Mouse (Mus musculus): ENCODE data around the gene Rph3al. TPM values are rescaled to one million over a fixed set of nuclear protein-coding genes. Genes with fewer than 3 reads are reported as not detected.

Rph3al gene
- polyA plus RNA-seq, 1 experiment: not detected

- H3K4me3 ChIP-seq (ENCODE audit: insufficient read depth, low read depth, low read length): no peak overlapping the region
- TF ChIP-seq CTCF (IDR thresholded peaks at IDR 0.05; ENCODE audit: insufficient read depth, low read depth, low read length): no peak
- no peak for TF ChIP-seq POLR2A (IDR thresholded peaks at IDR 0.05; ENCODE audit: insufficient read depth, low read depth, low read length)
- 82% methylated on average over 5 of the region's 5 CpGs for WGBS
- peaks cover 9% of the 10 kb centered on the region; the same call in 1 of the 2 replicates for H3K4me1 ChIP-seq (ENCODE audit: control insufficient read depth, insufficient read depth, low read length)
- H3K27ac ChIP-seq (ENCODE audit: insufficient read depth, low read depth, low read length): no peak overlapping the region
These were observed 144.9 kb downstream of the Rph3al start for GRCm38 (mm10) chr11:75793351-75793750.

- TF ChIP-seq CTCF (IDR thresholded peaks at IDR 0.05; ENCODE audit: insufficient read depth, low read depth, low read length) (no peak), POLR2A (IDR thresholded peaks at IDR 0.05; ENCODE audit: insufficient read depth, low read depth, low read length) (no peak)
- Histone ChIP-seq H3K4me3 (ENCODE audit: insufficient read depth, low read depth, low read length) (no peak overlapping the region), H3K4me1 (ENCODE audit: control insufficient read depth, insufficient read depth, low read length) (peaks cover 9% of the 10 kb centered on the region; the same call in 1 of the 2 replicates), H3K27ac (ENCODE audit: insufficient read depth, low read depth, low read length) (no peak overlapping the region)
- 82% methylated on average over 5 of the region's 5 CpGs for WGBS
These were observed 145.7 kb downstream of the Rph3al start for GRCm38 (mm10) chr11:75792535-75792934.

GRCm38 (mm10) chr11:75785897-75786296, 152.3 kb downstream of the Rph3al start:
- TF ChIP-seq POLR2A (IDR thresholded peaks at IDR 0.05; ENCODE audit: insufficient read depth, low read depth, low read length) (no peak), CTCF (IDR thresholded peaks at IDR 0.05; ENCODE audit: insufficient read depth, low read depth, low read length) (no peak)
- no peaks in the 10 kb centered on the region for H3K4me1 ChIP-seq (ENCODE audit: control insufficient read depth, insufficient read depth, low read length)
- no peak overlapping the region for H3K4me3 ChIP-seq (ENCODE audit: insufficient read depth, low read depth, low read length)
- WGBS: 82% methylated on average over 8 of the region's 8 CpGs
- no peak overlapping the region for H3K27ac ChIP-seq (ENCODE audit: insufficient read depth, low read depth, low read length)

- TF ChIP-seq CTCF (IDR thresholded peaks at IDR 0.05; ENCODE audit: insufficient read depth, low read depth, low read length) (no peak), POLR2A (IDR thresholded peaks at IDR 0.05; ENCODE audit: insufficient read depth, low read depth, low read length) (no peak)
- 87% methylated on average over 5 of the region's 5 CpGs for WGBS
- no peak overlapping the region for H3K4me3 ChIP-seq (ENCODE audit: insufficient read depth, low read depth, low read length)
- H3K4me1 ChIP-seq (ENCODE audit: control insufficient read depth, insufficient read depth, low read length): no peaks in the 10 kb centered on the region
- H3K27ac ChIP-seq (ENCODE audit: insufficient read depth, low read depth, low read length): no peak overlapping the region
These were observed 154.4 kb downstream of the Rph3al start for GRCm38 (mm10) chr11:75783799-75784198.

- Histone ChIP-seq H3K4me1 (ENCODE audit: control insufficient read depth, insufficient read depth, low read length) (no peaks in the 10 kb centered on the region), H3K4me3 (ENCODE audit: insufficient read depth, low read depth, low read length) (no peak overlapping the region), H3K27ac (ENCODE audit: insufficient read depth, low read depth, low read length) (no peak overlapping the region)
- 25% methylated on average over 6 of the region's 6 CpGs for WGBS
- TF ChIP-seq CTCF (IDR thresholded peaks at IDR 0.05; ENCODE audit: insufficient read depth, low read depth, low read length): peak; percentile 71
- no peak for TF ChIP-seq POLR2A (IDR thresholded peaks at IDR 0.05; ENCODE audit: insufficient read depth, low read depth, low read length)
These were observed 156.3 kb downstream of the Rph3al start for GRCm38 (mm10) chr11:75781919-75782318.

Other genes starting within 250 kb of the Rph3al start
- 855 and 954 TPM in 2 replicates for gene Ywhae, start 205.6 kb downstream of the Rph3al start, polyA plus RNA-seq (2012; ENCODE audit: insufficient read depth, insufficient read length, low replicate concordance, missing spikeins)
- gene Doc2b, start 142.4 kb downstream of the Rph3al start, polyA plus RNA-seq (2012; ENCODE audit: insufficient read depth, insufficient read length, low replicate concordance, missing spikeins): not detected in 2 replicates
- gene 1700016K19Rik, start 61.5 kb upstream of the Rph3al start, polyA plus RNA-seq (2012; ENCODE audit: insufficient read depth, insufficient read length, low replicate concordance, missing spikeins): not detected in 2 replicates
- not detected in 2 replicates for gene Rflnb, start 89.4 kb upstream of the Rph3al start, polyA plus RNA-seq (2012; ENCODE audit: insufficient read depth, insufficient read length, low replicate concordance, missing spikeins)
- gene Vps53, start 241.2 kb upstream of the Rph3al start, polyA plus RNA-seq (2012; ENCODE audit: insufficient read depth, insufficient read length, low replicate concordance, missing spikeins): not detected in 2 replicates
- gene Fam57a, start 241.2 kb upstream of the Rph3al start, polyA plus RNA-seq (2012; ENCODE audit: insufficient read depth, insufficient read length, low replicate concordance, missing spikeins): not detected in 2 replicates